Mouse (Mus musculus): ENCODE results near the gene Sptlc3.

Sptlc3 gene

GRCm38 (mm10) chr2:139493836-139494235 is at the start of gene Sptlc3:
Sptlc3 (plus strand) TSS chr2:139493913.
- DNase-seq (ENCODE audit: low spot score), result peak; percentile 17

DNA sequence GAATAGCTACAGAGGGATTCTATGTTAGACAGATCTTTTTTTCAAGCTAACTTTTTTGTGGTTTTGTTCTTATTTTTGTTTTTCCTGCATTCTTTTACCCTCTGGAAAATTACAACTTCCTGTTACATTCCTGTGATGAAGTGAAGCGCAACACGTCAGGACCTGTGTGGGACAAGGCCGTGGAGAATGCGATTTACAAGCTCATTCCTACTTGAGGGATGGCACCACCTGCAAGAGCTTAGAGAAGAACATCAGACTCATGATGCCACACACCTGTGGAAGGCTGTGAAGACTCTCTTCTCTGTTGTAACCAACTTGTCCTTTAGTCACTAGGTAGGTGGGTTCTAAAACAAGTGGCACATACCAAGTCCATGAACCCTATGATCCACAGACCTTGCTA is 26.0 kb upstream of the Sptlc3 start:
- DNase-seq (ENCODE audit: low spot score), result no peak

GRCm38 (mm10) chr2:139488708-139489107 is 5.0 kb upstream of the Sptlc3 start:
- no peak for DNase-seq (ENCODE audit: low spot score)

GRCm38 (mm10) chr2:139494629-139495028 is 916 bp downstream of the Sptlc3 start:
- DNase-seq (ENCODE audit: low spot score), result no peak

DNA sequence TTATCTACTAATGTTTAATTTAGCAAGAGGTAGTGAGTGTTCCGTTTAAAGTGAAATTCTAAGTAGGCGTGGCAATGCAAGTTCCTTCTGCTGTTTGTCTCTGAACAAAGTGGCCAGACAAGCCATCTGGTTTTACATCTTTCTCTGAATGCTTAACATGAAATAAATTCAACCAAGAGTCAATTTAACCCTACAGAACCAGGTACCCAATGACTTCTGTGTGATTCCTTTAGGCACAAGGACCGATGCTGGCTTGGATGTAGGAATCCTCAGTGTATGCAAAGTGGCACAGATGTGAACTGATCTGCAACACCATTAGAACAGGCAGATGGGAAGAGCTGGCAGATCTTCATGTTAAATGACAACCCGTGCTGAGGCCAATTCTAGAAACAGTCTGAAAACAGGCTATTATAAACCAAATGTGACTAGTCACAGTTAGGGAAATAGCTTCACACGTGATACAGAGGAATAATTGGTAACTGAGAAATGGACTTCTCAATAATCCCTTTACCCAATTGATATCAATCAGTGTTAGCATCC is 68.3 kb downstream of the Sptlc3 start:
- DNase-seq (ENCODE audit: low spot score), result no peak

DNA sequence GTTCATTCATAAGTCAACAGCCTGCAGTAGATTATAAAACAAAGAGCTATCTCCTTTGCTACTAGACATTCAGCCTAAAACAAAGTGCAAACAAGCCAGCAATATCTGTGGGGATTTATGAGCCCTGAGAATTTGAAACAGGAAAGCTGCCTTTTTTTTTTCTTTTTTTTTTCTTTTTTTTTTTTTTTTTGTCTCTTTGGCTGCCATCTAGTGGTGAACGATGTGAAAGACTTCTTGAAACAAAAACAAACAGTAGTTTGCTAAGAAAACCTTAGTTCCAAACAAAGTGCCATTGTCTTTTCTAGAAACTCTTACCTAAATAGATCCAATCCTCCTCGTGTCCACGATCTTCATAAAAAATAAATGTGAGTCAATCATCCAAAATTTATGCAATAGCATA is 85.6 kb downstream of the Sptlc3 start:
- no peak for DNase-seq (ENCODE audit: low spot score)

- DNase-seq (ENCODE audit: low spot score), result no peak
These were observed 89.1 kb downstream of the Sptlc3 start for GRCm38 (mm10) chr2:139582766-139583165.

GRCm38 (mm10) chr2:139587660-139588200 is 94.0 kb downstream of the Sptlc3 start:
- no peak for DNase-seq (ENCODE audit: low spot score)

DNA sequence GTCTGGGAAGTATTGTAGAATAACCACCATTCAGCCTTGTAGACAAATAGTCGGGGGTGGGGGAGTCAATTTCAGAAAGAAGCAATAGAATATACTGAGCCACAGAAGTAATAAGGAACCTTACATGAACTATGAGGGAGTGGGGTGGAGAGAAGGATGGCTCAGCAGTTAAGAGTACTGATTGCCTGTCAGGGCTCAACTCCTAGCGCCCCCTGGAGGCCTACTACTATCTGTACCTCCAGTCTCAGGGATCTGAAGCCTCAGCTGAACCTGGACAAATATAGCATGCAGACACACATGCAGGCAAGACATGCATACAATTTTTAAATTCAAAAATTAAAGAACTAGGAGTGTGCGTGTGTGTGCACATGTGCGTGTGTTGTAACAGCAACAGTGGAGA is 96.2 kb downstream of the Sptlc3 start:
- DNase-seq (ENCODE audit: low spot score), result peak; percentile 67

- DNase-seq (ENCODE audit: low spot score), result no peak
These were observed 97.4 kb downstream of the Sptlc3 start for GRCm38 (mm10) chr2:139590888-139591698.

DNA sequence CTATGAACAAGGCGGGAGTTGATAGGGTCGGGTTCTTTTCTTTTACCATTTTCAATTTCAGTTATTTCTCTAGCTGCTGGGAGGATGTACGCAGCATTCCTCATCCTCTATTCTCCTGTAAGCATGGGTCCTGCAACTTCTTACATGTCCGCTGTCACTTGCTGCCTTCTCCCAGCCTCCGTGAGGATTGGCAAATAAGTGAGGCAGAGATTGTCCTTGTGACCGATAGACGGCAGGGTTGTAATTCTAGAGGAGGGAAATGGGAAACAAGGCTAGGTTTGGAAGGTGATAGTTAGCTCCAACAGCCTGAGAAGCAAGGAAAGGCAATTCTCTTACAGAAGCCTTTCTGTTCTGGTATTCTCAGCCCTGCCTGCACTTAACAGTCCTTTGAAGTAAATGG is 98.4 kb downstream of the Sptlc3 start:
- no peak for DNase-seq (ENCODE audit: low spot score)

GRCm38 (mm10) chr2:139597229-139597628 is 103.5 kb downstream of the Sptlc3 start:
- DNase-seq (ENCODE audit: low spot score), result no peak

DNA sequence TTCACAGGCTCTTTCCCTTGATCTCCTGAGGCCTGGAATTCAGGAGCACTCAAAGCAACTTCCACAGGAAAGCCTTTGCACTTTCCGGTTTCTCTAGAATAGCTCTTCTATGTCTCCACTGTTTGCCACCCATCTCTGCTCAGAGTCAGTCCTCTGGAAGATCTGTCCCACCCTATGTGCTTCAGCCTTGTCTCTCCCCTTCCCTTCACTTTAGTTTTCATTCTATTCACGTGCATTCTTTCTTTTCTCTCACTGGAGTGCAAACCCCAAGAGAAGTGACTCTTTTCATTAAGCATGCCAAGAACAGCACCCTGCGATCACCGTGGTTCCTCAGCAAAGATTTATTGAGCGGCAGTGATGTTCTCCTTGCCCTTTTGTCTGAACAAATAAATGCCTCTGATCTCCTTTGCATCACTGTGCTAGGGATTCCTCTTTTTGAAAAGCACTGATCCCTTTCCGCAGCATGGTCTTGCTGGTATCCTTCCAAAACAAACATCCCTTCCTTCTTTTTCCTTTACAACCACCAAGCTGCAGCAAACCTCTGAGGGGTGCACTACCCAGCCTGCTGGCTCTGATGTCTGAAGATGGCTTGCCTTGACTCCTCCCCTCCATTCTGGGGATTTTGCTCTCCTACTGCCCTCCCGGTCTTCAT is 108.0 kb downstream of the Sptlc3 start:
- DNase-seq (ENCODE audit: low spot score), result no peak

DNA sequence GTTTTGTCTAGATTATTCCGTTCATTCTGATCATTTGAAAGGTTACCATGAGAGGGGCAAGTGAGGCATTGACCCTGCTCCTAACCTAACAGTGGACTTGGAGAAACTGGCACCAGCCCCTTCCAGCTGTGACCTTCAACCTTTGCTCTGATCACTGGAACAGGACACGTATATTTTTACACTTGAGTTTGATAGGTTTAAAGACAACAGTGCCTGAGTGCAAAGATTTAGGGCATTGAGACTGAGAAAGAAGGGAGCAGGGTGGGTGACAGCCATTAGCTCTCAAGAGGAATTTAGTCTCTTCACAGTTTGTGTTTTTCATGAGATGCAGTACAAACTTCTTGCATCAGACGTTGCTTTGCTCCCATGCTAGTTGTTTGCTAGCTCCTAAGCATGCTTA is 114.5 kb downstream of the Sptlc3 start:
- DNase-seq (ENCODE audit: low spot score), result no peak

DNA sequence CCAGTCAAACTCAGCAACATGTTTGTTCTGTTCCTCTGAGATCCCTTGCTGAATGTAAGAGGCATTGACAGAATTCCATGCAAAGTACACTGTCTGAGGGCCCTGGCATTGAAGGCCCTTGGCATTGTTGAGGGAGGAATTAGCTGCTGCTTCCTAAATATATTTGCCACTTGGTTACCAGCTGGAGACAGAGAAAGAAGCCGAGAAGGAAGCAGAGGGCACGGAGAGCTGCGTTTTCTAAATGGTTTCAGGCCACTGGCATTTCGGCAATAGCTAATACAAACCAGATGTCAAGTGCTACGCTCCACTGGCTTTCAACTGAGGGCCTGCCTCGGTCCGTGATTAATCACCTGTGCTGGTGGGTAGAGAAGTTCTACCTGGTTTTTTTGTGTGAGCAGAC is 115.1 kb downstream of the Sptlc3 start:
- DNase-seq (ENCODE audit: low spot score), result no peak

DNA sequence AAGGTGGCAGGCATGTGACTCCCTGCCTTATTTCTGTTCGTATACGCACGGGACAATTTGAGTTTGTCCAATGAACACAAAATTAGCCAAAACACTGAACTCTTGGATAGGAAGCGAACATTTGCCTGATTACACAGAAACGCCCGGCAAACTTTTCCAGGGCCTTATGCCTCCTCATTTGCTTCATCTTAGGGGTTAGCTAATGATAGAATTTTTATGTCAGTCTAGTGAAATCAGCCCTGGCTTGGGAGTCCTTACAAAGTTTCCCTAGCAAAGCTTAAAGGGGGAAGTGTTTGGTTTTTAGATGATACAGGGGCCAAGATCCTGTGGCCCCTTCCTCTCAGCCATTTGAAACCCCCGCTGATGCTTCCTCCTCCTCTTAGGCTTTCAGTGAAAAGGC is 115.5 kb downstream of the Sptlc3 start:
- no peak for DNase-seq (ENCODE audit: low spot score)

DNA sequence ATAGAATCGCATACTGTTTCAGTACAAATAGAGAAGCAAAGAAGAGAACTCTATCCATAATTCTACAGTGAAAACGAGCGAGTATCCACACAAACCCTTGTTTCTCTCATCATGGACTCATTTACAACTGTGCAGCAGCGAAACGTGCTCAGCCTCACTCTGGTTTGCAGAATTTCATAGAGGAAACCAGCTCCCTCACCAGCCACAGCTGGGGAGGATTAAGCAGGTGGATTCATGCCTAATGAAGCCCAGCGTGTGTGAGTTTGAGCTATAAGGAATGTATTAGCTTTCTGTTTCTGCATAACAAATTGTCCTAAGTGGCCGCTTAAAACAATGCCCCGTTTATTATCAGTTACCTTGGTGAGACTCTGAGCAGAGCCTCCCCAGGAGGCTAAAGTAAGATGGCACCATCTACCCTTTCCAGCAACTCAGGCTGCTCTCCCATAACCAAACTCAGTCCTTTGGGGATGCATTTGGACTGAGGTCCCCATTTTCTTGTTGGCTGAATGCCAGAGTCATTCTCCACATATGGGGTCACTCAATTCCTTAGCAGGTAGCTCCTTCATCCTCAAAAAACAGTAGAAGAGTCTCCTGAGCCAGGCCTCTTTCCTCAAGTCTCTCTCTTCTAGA is 116.1 kb downstream of the Sptlc3 start:
- no peak for DNase-seq (ENCODE audit: low spot score)

- DNase-seq (ENCODE audit: low spot score), result no peak
These were observed 118.8 kb downstream of the Sptlc3 start for GRCm38 (mm10) chr2:139612410-139613107.

GRCm38 (mm10) chr2:139626496-139626895 is 132.8 kb downstream of the Sptlc3 start:
- no peak for DNase-seq (ENCODE audit: low spot score)

- DNase-seq (ENCODE audit: low spot score), result no peak
These were observed 135.0 kb downstream of the Sptlc3 start for GRCm38 (mm10) chr2:139628731-139629130.

- DNase-seq (ENCODE audit: low spot score), result no peak
These were observed 135.9 kb downstream of the Sptlc3 start for GRCm38 (mm10) chr2:139629653-139630052.

- no peak for DNase-seq (ENCODE audit: low spot score)
These were observed 140.8 kb downstream of the Sptlc3 start for GRCm38 (mm10) chr2:139634506-139634905.
